Mouse (Mus musculus) kidney, adult 18-20 months (tissue): ENCODE measurements at regions not wholly inside any gene's neighbourhood (a gene's known extent, or its start where the extent isn't known, plus 50 kb on each side); places are given as distances from the start of the nearest gene placed in this dataset.
"Not testable (repeated sequence)": the region's sequence is repeated elsewhere in the genome, so short reads cannot be mapped to it uniquely, and the experiment has no call there.

Experiments used
- DNase-seq: peaks from one replicate; pipeline ENCODE4 v3.0.0; 2021

- DNase-seq = no peak
These were observed 60.8 kb downstream of the Dmrta2 start for GRCm38 (mm10) chr4:110038696-110039095.

- DNase-seq = no peak
These were observed 67.2 kb downstream of the Dmrta2 start for GRCm38 (mm10) chr4:110044851-110045618.

GRCm38 (mm10) chr4:110045651-110046269, 67.9 kb downstream of the Dmrta2 start:
- no peak for DNase-seq

GRCm38 (mm10) chr4:110046270-110046651, 68.4 kb downstream of the Dmrta2 start:
- DNase-seq = no peak

GRCm38 (mm10) chr4:110050393-110051280, 72.8 kb downstream of the Dmrta2 start:
- DNase-seq = peak; percentile 86

GRCm38 (mm10) chr4:110051281-110051665, 73.4 kb downstream of the Dmrta2 start:
- no peak for DNase-seq

GRCm38 (mm10) chr4:110051872-110052271, 74.0 kb downstream of the Dmrta2 start:
- no peak for DNase-seq

GRCm38 (mm10) chr4:110052998-110053397, 75.1 kb downstream of the Dmrta2 start:
- no peak for DNase-seq

- DNase-seq = no peak
These were observed 96.0 kb downstream of the Dmrta2 start for GRCm38 (mm10) chr4:110073836-110074235.

GRCm38 (mm10) chr4:110083371-110083770, 105.5 kb downstream of the Dmrta2 start:
- no peak for DNase-seq

- peak; percentile 37 for DNase-seq
These were observed 109.9 kb downstream of the Dmrta2 start for GRCm38 (mm10) chr4:110087570-110088247.

GRCm38 (mm10) chr4:110093040-110093820, 115.4 kb downstream of the Dmrta2 start:
- no peak for DNase-seq

GRCm38 (mm10) chr4:110094541-110094940, 116.7 kb downstream of the Dmrta2 start:
- no peak for DNase-seq

GRCm38 (mm10) chr4:110095760-110096593, 118.1 kb downstream of the Dmrta2 start:
- DNase-seq = no peak

- DNase-seq = not testable (repeated sequence)
These were observed 126.3 kb downstream of the Dmrta2 start for GRCm38 (mm10) chr4:110104119-110104518.

GRCm38 (mm10) chr4:110106620-110107243, 128.9 kb downstream of the Dmrta2 start:
- no peak for DNase-seq

- no peak for DNase-seq
These were observed 141.6 kb downstream of the Dmrta2 start for GRCm38 (mm10) chr4:110119438-110119837.

GRCm38 (mm10) chr4:110119874-110120273, 142.0 kb downstream of the Dmrta2 start:
- no peak for DNase-seq

- no peak for DNase-seq
These were observed 142.9 kb downstream of the Dmrta2 start for GRCm38 (mm10) chr4:110120761-110121160.

GRCm38 (mm10) chr4:110121447-110121846, 143.6 kb downstream of the Dmrta2 start:
- DNase-seq = no peak
